ENCODE assay signal across 21 mouse cellular contexts in the genomic region with DNA sequence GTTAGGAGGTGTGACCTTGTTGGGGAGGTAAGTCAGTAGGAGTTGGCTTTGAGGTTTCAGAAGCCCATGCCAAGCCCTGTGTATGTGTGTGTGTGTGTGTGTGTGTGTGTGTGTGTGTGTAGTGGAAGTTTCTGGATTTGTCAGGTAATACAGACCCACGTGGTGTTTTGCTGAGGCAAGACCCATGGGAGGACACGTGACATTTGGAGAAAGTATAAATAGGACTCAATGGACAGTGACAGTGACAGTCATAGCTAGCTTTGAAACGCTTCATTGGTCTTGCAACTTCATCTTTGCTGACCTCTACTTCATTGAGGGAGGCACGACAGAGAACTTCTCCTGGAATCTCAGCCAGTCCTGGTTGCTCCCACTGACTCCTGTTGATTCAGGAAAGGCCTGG. TPM values are rescaled to one million over a fixed set of nuclear protein-coding genes. Genes with fewer than 3 reads are reported as not detected.
DNase-seq lines count a peak whose midpoint lies in the region; ATAC-seq and TF ChIP-seq lines count a peak whose summit lies in the region.
"Had no signal": no experiment of that assay in that cellular context is flagged by ENCODE, and none has a peak within 500 bp of the region (broad histone marks: within the 10 kb centered on the region; RNA-seq: fewer than 3 reads in every experiment).

No protein-coding gene starts in this region.

- no peaks in the 10 kb centered on the region for H3K4me1 ChIP-seq in midbrain, embryonic 11.5 days (ENCODE audit: control insufficient read depth, insufficient read depth, low read length)
- 0 out of 2 replicates have a peak, but pooled peaks cover 3% of the 10 kb centered on the region for H3K4me1 ChIP-seq in midbrain, embryonic 10.5 days
- peaks cover 9 to 12% of the 10 kb centered on the region in 2 experiments for H3K4me1 ChIP-seq in CH12.LX (ENCODE audit: control insufficient read depth in 1 of 2, insufficient read depth in 2 of 2)

- H3K27ac ChIP-seq in midbrain, embryonic 11.5 days (ENCODE audit: low read depth, low read length): no peak overlapping the region
- no peak overlapping the region for H3K27ac ChIP-seq in midbrain, embryonic 10.5 days (replicated peaks)
- H3K27ac ChIP-seq in CH12.LX (ENCODE audit: insufficient read depth, low read depth): no peak overlapping the region

- TF ChIP-seq POLR2A in CH12.LX (IDR thresholded peaks at IDR 0.05; ENCODE audit: low read depth, low read length): no peak

- no peak overlapping the region for H3K9ac ChIP-seq in midbrain, embryonic 11.5 days (ENCODE audit: low read length)
- no peak overlapping the region for H3K9ac ChIP-seq in CH12.LX (ENCODE audit: insufficient read depth, low read depth)

- dilution Hi-C loops in CH12.LX (cut with MboI; ENCODE audit: extremely low pct_ligation_motif_present, extremely low pct_unique_long_range_greater_than_20kb, low sequenced_read_pairs): no loop called here

- no peak for TF ChIP-seq RAD21 in CH12.LX (IDR thresholded peaks at IDR 0.05; ENCODE audit: low read depth, low read length)

- no peaks in the 10 kb centered on the region for H3K36me3 ChIP-seq in midbrain, embryonic 11.5 days (ENCODE audit: control insufficient read depth, insufficient read depth, low read length)
- H3K36me3 ChIP-seq in midbrain, embryonic 10.5 days: no peaks in the 10 kb centered on the region
- no peaks in the 10 kb centered on the region for H3K36me3 ChIP-seq in CH12.LX (replicated peaks in 1 of 2; ENCODE audit: control insufficient read depth in 1 of 2, insufficient read depth in 1 of 2, low read length in 1 of 2)
- H3K36me3 ChIP-seq: G1E had no signal

- TF ChIP-seq CTCF in CH12.LX (conservative IDR thresholded peaks at IDR 0.05 in 1 of 2, IDR thresholded peaks at IDR 0.05 in 1 of 2; ENCODE audit: low read depth in 2 of 2, low read length in 2 of 2): no peak

- in situ Hi-C loops in CH12.LX (cut with MboI; ENCODE audit: low pct_ligation_motif_present, low pct_unique_long_range_greater_than_20kb, low sequenced_read_pairs): no loop called here

- no peaks in the 10 kb centered on the region for H3K27me3 ChIP-seq in midbrain, embryonic 11.5 days (ENCODE audit: control insufficient read depth, insufficient read depth, low read length)
- H3K27me3 ChIP-seq in midbrain, embryonic 10.5 days (ENCODE audit: low read depth, poor library complexity, severe bottlenecking): no peaks in the 10 kb centered on the region; the same call in 1 of the 2 replicates
- no peaks in the 10 kb centered on the region for H3K27me3 ChIP-seq in CH12.LX (replicated peaks)

- DNase-seq in heart, adult 11 months: peak; percentile 13
- DNase-seq in heart, postnatal 36 days: no peak
- peak; percentile 33 for DNase-seq in midbrain, embryonic 11.5 days (ENCODE audit: low spot score, missing footprints)
- no peak for DNase-seq in midbrain, embryonic 10.5 days (ENCODE audit: low spot score)
- DNase-seq in CH12.LX (ENCODE audit: extremely low read depth): no peak
- DNase-seq in embryo, embryonic 10 days (ENCODE audit: low spot score): no peak
- DNase-seq: adrenal gland, adult 2 months; adrenal gland, adult 8-10 months; adrenal gland, postnatal 10 days; adrenal gland, postnatal 14 days; adrenal gland, postnatal 25 days; adrenal gland, postnatal 36 days; B cell, adult 2 months; cerebellum, adult 11 months; cerebellum, adult 11-12 months; cerebellum, adult 18-20 months; cerebellum, adult 2 months had no signal

- no peaks in the 10 kb centered on the region for H3K9me3 ChIP-seq in midbrain, embryonic 11.5 days (ENCODE audit: control insufficient read depth, low read length)
- no peaks in the 10 kb centered on the region for H3K9me3 ChIP-seq in midbrain, embryonic 10.5 days (replicated peaks)
- no peaks in the 10 kb centered on the region for H3K9me3 ChIP-seq in CH12.LX (replicated peaks; ENCODE audit: low read length)
- H3K9me3 ChIP-seq: G1E had no signal

- WGBS in midbrain, embryonic 11.5 days: 72% methylated on average over 4 of the region's 4 CpGs
- WGBS in midbrain, embryonic 10.5 days: 78% methylated on average over 4 of the region's 4 CpGs

- intact Hi-C loops in heart, postnatal 36 days (cut with DNase I): no loop called here

- H3K4me3 ChIP-seq in midbrain, embryonic 11.5 days (ENCODE audit: low read depth, low read length): no peak overlapping the region
- H3K4me3 ChIP-seq in midbrain, embryonic 10.5 days: no peak overlapping the region
- H3K4me3 ChIP-seq in CH12.LX (replicated peaks in 1 of 3; ENCODE audit: low read depth in 2 of 3, low read length in 2 of 3, poor library complexity in 1 of 3): no peak overlapping the region

- no peak for ATAC-seq in midbrain, embryonic 11.5 days (ENCODE audit: low FRiP score)
- ATAC-seq: activated CD4-positive, CD25-positive, alpha-beta regulatory T cell, adult 4 months; CD4-positive, CD25-positive, alpha-beta regulatory T cell, adult 4 months; Patski had no signal

- 0 out of 2 replicates have a peak, but pooled peaks have one; percentile 21 for TF ChIP-seq EP300 in CH12.LX (IDR thresholded peaks at IDR 0.05; ENCODE audit: low read length)

- H3K79me2 ChIP-seq in CH12.LX (replicated peaks; ENCODE audit: control insufficient read depth, extremely low read depth, insufficient read depth, poor library complexity, severe bottlenecking): no peaks in the 10 kb centered on the region

- no peak overlapping the region for H3K4me2 ChIP-seq in midbrain, embryonic 11.5 days
- H3K4me2 ChIP-seq in CH12.LX (ENCODE audit: insufficient read depth, low read depth, poor library complexity, severe bottlenecking): no peak overlapping the region

TF ChIP-seq in CH12.LX, 34 proteins besides CTCF, POLR2A, EP300 and RAD21 (continues in another document):
- no peak for TF ChIP-seq MAFK (IDR thresholded peaks at IDR 0.05; ENCODE audit: insufficient replicate concordance, low read length)
- no peak for TF ChIP-seq NRF1 (IDR thresholded peaks at IDR 0.05; ENCODE audit: low read depth, low read length)
- TF ChIP-seq KAT2A (IDR thresholded peaks at IDR 0.05; ENCODE audit: insufficient replicate concordance, low read length): no peak
- no peak for TF ChIP-seq JUN (IDR thresholded peaks at IDR 0.05; ENCODE audit: insufficient read depth, low read depth, low read length)
- TF ChIP-seq BHLHE40 (IDR thresholded peaks at IDR 0.05; ENCODE audit: low read depth, low read length): peak; percentile 66
- peak; percentile 72 for TF ChIP-seq USF1 (IDR thresholded peaks at IDR 0.05; ENCODE audit: low read depth, low read length)
- TF ChIP-seq ZNF384 (IDR thresholded peaks at IDR 0.05; ENCODE audit: low read depth, low read length): no peak
- TF ChIP-seq ZMIZ1 (IDR thresholded peaks at IDR 0.05; ENCODE audit: low read depth, low read length): no peak
- TF ChIP-seq MXI1 (IDR thresholded peaks at IDR 0.05; ENCODE audit: low read depth, low read length): no peak
- no peak for TF ChIP-seq MAZ (IDR thresholded peaks at IDR 0.05; ENCODE audit: low read depth, low read length)
- no peak for TF ChIP-seq ELF1 (IDR thresholded peaks at IDR 0.05; ENCODE audit: low read depth, low read length)
- no peak for TF ChIP-seq GABPA (IDR thresholded peaks at IDR 0.05; ENCODE audit: insufficient replicate concordance, low read depth, low read length)
- TF ChIP-seq NELFE (IDR thresholded peaks at IDR 0.05; ENCODE audit: low read depth, low read length): no peak
- no peak for TF ChIP-seq PAX5 (IDR thresholded peaks at IDR 0.05; ENCODE audit: low read length)
- peak; percentile 86 for TF ChIP-seq MAX (IDR thresholded peaks at IDR 0.05; ENCODE audit: low read length)
- TF ChIP-seq POLR2AphosphoS2 (IDR thresholded peaks at IDR 0.05; ENCODE audit: low read depth, low read length): no peak
- TF ChIP-seq HCFC1 (IDR thresholded peaks at IDR 0.05; ENCODE audit: low read depth, low read length): no peak
- TF ChIP-seq RCOR1 (conservative IDR thresholded peaks at IDR 0.05; ENCODE audit: low read depth, low read length): no peak
- TF ChIP-seq MYC (IDR thresholded peaks at IDR 0.05; ENCODE audit: low read depth, low read length): peak; percentile 30; the same call in 1 of the 2 replicates
- TF ChIP-seq SIN3A (IDR thresholded peaks at IDR 0.05; ENCODE audit: low read length): no peak
- TF ChIP-seq JUND (conservative IDR thresholded peaks at IDR 0.05; ENCODE audit: low read depth, low read length): no peak
- no peak; the same call in 1 of the 2 replicates for TF ChIP-seq ETS1 (conservative IDR thresholded peaks at IDR 0.05; ENCODE audit: low read depth, low read length)
- 0 out of 2 replicates have a peak, but pooled peaks have one; percentile 17 for TF ChIP-seq TCF12 (IDR thresholded peaks at IDR 0.05; ENCODE audit: low read depth, low read length)
- no peak for TF ChIP-seq UBTF (IDR thresholded peaks at IDR 0.05; ENCODE audit: low read depth, low read length)
- TF ChIP-seq CHD1 (IDR thresholded peaks at IDR 0.05; ENCODE audit: low read depth, low read length): no peak
- TF ChIP-seq ZC3H11A (IDR thresholded peaks at IDR 0.05; ENCODE audit: low read depth, low read length): no peak
- TF ChIP-seq MEF2A (IDR thresholded peaks at IDR 0.05; ENCODE audit: borderline replicate concordance, low read depth, low read length): peak; percentile 41; the same call in 1 of the 2 replicates
- TF ChIP-seq ZKSCAN1 (IDR thresholded peaks at IDR 0.05; ENCODE audit: borderline replicate concordance, low read depth, low read length): no peak
- no peak for TF ChIP-seq SMC3 (IDR thresholded peaks at IDR 0.05; ENCODE audit: low read depth, low read length)
- TF ChIP-seq IRF4 (IDR thresholded peaks at IDR 0.05; ENCODE audit: low read depth, low read length): peak; percentile 40; the same call in 1 of the 2 replicates
- no peak for TF ChIP-seq E2F4 (IDR thresholded peaks at IDR 0.05; ENCODE audit: insufficient replicate concordance, low read depth, low read length)

RNA-seq across cellular contexts. Expression of a gene that starts 8.1 kb away (rescaled TPM):
- 10 to 100 TPM; 43.2 to 52.8 TPM for total RNA-seq in heart, postnatal 36 days (2021)
- polyA plus RNA-seq in midbrain, embryonic 11.5 days (2014; fragmentation: Nextera tagmentation; extraction: Ambion mirVana): 120 and 121 TPM in 2 replicates
- 118 and 130 TPM in 2 replicates for polyA plus RNA-seq in midbrain, embryonic 10.5 days (2016; fragmentation: Nextera tagmentation; extraction: Ambion mirVana)
- total RNA-seq in CH12.LX (2012; rRNA removed) (70.4 and 95.5 TPM in 2 replicates), CH12.LX (2014; rRNA removed) (147 and 159 TPM in 2 replicates)
- polyA plus RNA-seq in CH12.LX (2012; ENCODE audit: insufficient read length, low read depth): 134 and 137 TPM in 2 replicates

RNA-seq across cellular contexts. Expression of a gene that starts 54.5 kb away (rescaled TPM):
- 100 to 1,000 TPM; 154 to 172 TPM for total RNA-seq in heart, postnatal 36 days (2021)
- 171 and 182 TPM in 2 replicates for polyA plus RNA-seq in midbrain, embryonic 11.5 days (2014; fragmentation: Nextera tagmentation; extraction: Ambion mirVana)
- 100 and 105 TPM in 2 replicates for polyA plus RNA-seq in midbrain, embryonic 10.5 days (2016; fragmentation: Nextera tagmentation; extraction: Ambion mirVana)
- total RNA-seq in CH12.LX (2012; rRNA removed) (15.0 and 19.6 TPM in 2 replicates), CH12.LX (2014; rRNA removed) (41.2 and 42.6 TPM in 2 replicates)
- 35.6 TPM in 2 replicates for polyA plus RNA-seq in CH12.LX (2012; ENCODE audit: insufficient read length, low read depth)

Comparison
In these comparisons a context has a peak if more than half of its experiments do, and no peak if none do; other contexts are left out.
1. DNase-seq: peak in heart, adult 11 months (single experiment) and midbrain, embryonic 11.5 days (single experiment); none in heart, postnatal 36 days (0 of 2), midbrain, embryonic 10.5 days (single experiment), CH12.LX (single experiment) and embryo, embryonic 10 days (single experiment).